Mouse (Mus musculus) limb, embryonic 10.5 days (tissue): ENCODE data around the gene Hmgb3. TPM values are rescaled to one million over a fixed set of nuclear protein-coding genes. Genes with fewer than 3 reads are reported as not detected.

Experiments
- microRNA-seq: library from miRNA; unstranded; fragments of <30 nt; microRNA quantifications from one replicate; pipeline ENCODE4, GENCODE M21; 2017
- polyA plus RNA-seq: library from polyadenylated mRNA; unstranded; fragments of >200 nt; fragmentation: Nextera tagmentation; extraction: Ambion mirVana; gene quantifications from 2 replicates; pipeline ENCODE4 v1.2.1, GENCODE M21; 2016

Hmgb3 gene
- polyA plus RNA-seq, 1 experiment from 2014 or later, result 775 TPM

Small RNA genes lying within 50 kb of the gene (microRNA-seq; reads per million reads assigned to microRNA genes)
- gene Gm23945, result not detected

Other genes with a start within 250 kb of the Hmgb3 start
- 4.5 and 6.0 TPM in 2 replicates for gene Mtmr1, start 191.2 kb upstream of the Hmgb3 start, polyA plus RNA-seq
- 19.0 and 23.0 TPM in 2 replicates for gene Cd99l2, start 63.1 kb upstream of the Hmgb3 start, polyA plus RNA-seq
- 0.16 and 3.5 TPM in 2 replicates for gene Gpr50, start 107.7 kb downstream of the Hmgb3 start, polyA plus RNA-seq